Mouse (Mus musculus) midbrain, embryonic 16.5 days (tissue): Measurements from ENCODE around the gene Nanp. TPM values are rescaled to one million over a fixed set of nuclear protein-coding genes. Genes with fewer than 3 reads are reported as not detected.
A peak's percentile ranks its signal among the peaks of the same experiment; 100 is the strongest.

Source experiments
- ATAC-seq: fragments of 200-750 bp; cut with Nextera tagmentation; 2 replicates; pipeline ENCODE4 v1.8.0; 2017; ENCODE audit warnings: moderate TSS enrichment
- H3K27ac ChIP-seq: fragments of 300-500 bp; sonication (generic); 2 replicates; pipeline ENCODE4 v1.5.1; 2014; ENCODE audit warnings: mild to moderate bottlenecking, low read length, mixed read lengths
- H3K27me3 ChIP-seq: fragments of 300-500 bp; sonication (generic); 2 replicates; pipeline ENCODE4 v1.6.1; 2014; ENCODE audit warnings: low read depth, low read length, mixed read lengths; ENCODE audit not compliant: control insufficient read depth, insufficient read depth
- H3K36me3 ChIP-seq: fragments of 300-500 bp; sonication (generic); 2 replicates; pipeline ENCODE4 v1.6.1; 2014; ENCODE audit warnings: mild to moderate bottlenecking, low read length, moderate library complexity, mixed read lengths; ENCODE audit not compliant: control insufficient read depth, insufficient read depth
- H3K4me1 ChIP-seq: fragments of 300-500 bp; sonication (generic); 2 replicates; pipeline ENCODE4 v1.6.1; 2014; ENCODE audit warnings: mild to moderate bottlenecking, low read length, mixed read lengths; ENCODE audit not compliant: control insufficient read depth, insufficient read depth
- H3K4me2 ChIP-seq: fragments of 300-500 bp; sonication (generic); 2 replicates; pipeline ENCODE4 v1.6.1; 2014; ENCODE audit warnings: mild to moderate bottlenecking, low read length, mixed read lengths
- H3K4me3 ChIP-seq: fragments of 300-500 bp; sonication (generic); 2 replicates; pipeline ENCODE4 v1.5.1; 2014; ENCODE audit warnings: low read depth, mild to moderate bottlenecking, low read length, moderate library complexity, mixed read lengths
- H3K9ac ChIP-seq: fragments of 300-500 bp; sonication (generic); 2 replicates; pipeline ENCODE4 v1.6.1; 2014; ENCODE audit warnings: low read depth, low read length, mixed read lengths
- H3K9me3 ChIP-seq: fragments of 300-500 bp; sonication (generic); replicated peaks from 2 replicates; pipeline ENCODE4 v1.6.1; 2014; ENCODE audit warnings: mild to moderate bottlenecking, low read length, mixed read lengths; ENCODE audit not compliant: control insufficient read depth, poor library complexity, severe bottlenecking
- WGBS: fragments of 180-500 bp; shearing (Covaris S2); extraction: QIAGEN DNeasy Blood & Tissue Kit; methylation state at CpG from one replicate; pipeline ENCODE4 v1.1.7; 2014; 5-methylcytosine and 5-hydroxymethylcytosine counted together
- polyA plus RNA-seq: library from polyadenylated mRNA; unstranded; fragments of >200 nt; fragmentation: Nextera tagmentation; extraction: Ambion mirVana; gene quantifications from 2 replicates; pipeline ENCODE4 v1.2.1, GENCODE M21; 2015

The Nanp gene
- polyA plus RNA-seq, 1 experiment from 2014 or later: 37.0 TPM

GRCm38 (mm10) chr2:151003796-151004195 is 35.4 kb downstream of the Nanp start:
- H3K4me2 ChIP-seq: no peak overlapping the region
- WGBS: 87% methylated on average over 6 of the region's 6 CpGs

GRCm38 (mm10) chr2:151001619-151002175 is 37.5 kb downstream of the Nanp start:
- no peaks in the 10 kb centered on the region for H3K27me3 ChIP-seq
- H3K4me1 ChIP-seq: no peaks in the 10 kb centered on the region
- H3K9ac ChIP-seq: no peak overlapping the region
- no peak overlapping the region for H3K27ac ChIP-seq
- WGBS: 82% methylated on average over 5 of the region's 5 CpGs
- H3K9me3 ChIP-seq: no peaks in the 10 kb centered on the region
- H3K4me3 ChIP-seq: no peak overlapping the region
- ATAC-seq: no peak
- no peak overlapping the region for H3K4me2 ChIP-seq
- no peaks in the 10 kb centered on the region for H3K36me3 ChIP-seq

More at GRCm38 (mm10) chr2:151003796-151004195, 35.4 kb downstream of the Nanp start:
- H3K4me3 ChIP-seq: no peak overlapping the region
- no peaks in the 10 kb centered on the region for H3K27me3 ChIP-seq
- H3K9me3 ChIP-seq: no peaks in the 10 kb centered on the region
- peaks cover 8% of the 10 kb centered on the region for H3K4me1 ChIP-seq
- ATAC-seq: no peak
- H3K36me3 ChIP-seq: no peaks in the 10 kb centered on the region
- H3K27ac ChIP-seq: no peak overlapping the region
- no peak overlapping the region for H3K9ac ChIP-seq

GRCm38 (mm10) chr2:151000402-151001178 is 38.6 kb downstream of the Nanp start:
- ATAC-seq: peak; percentile 94
- H3K9ac ChIP-seq: no peak overlapping the region
- no peaks in the 10 kb centered on the region for H3K4me1 ChIP-seq
- no peaks in the 10 kb centered on the region for H3K36me3 ChIP-seq
- H3K4me3 ChIP-seq: no peak overlapping the region
- no peak overlapping the region for H3K27ac ChIP-seq
- no peaks in the 10 kb centered on the region for H3K9me3 ChIP-seq
- no peak overlapping the region for H3K4me2 ChIP-seq
- WGBS: 38% methylated on average over 7 of the region's 7 CpGs
- no peaks in the 10 kb centered on the region for H3K27me3 ChIP-seq

GRCm38 (mm10) chr2:150999021-150999420 is 40.2 kb downstream of the Nanp start:
- Histone ChIP-seq H3K27me3 (no peaks in the 10 kb centered on the region), H3K36me3 (no peaks in the 10 kb centered on the region), H3K27ac (no peak overlapping the region), H3K9ac (no peak overlapping the region), H3K4me2 (no peak overlapping the region), H3K4me1 (no peaks in the 10 kb centered on the region), H3K9me3 (no peaks in the 10 kb centered on the region), H3K4me3 (no peak overlapping the region)
- no peak for ATAC-seq
- 62% methylated on average over 3 of the region's 3 CpGs for WGBS

- H3K27ac ChIP-seq: no peak overlapping the region
- H3K4me1 ChIP-seq: no peaks in the 10 kb centered on the region
- H3K4me2 ChIP-seq: no peak overlapping the region
- H3K36me3 ChIP-seq: no peaks in the 10 kb centered on the region
- WGBS: 49% methylated on average over 5 of the region's 5 CpGs
- H3K9me3 ChIP-seq: no peaks in the 10 kb centered on the region
- no peak overlapping the region for H3K4me3 ChIP-seq
- H3K27me3 ChIP-seq: no peaks in the 10 kb centered on the region
- no peak overlapping the region for H3K9ac ChIP-seq
- no peak for ATAC-seq
These were observed 41.6 kb downstream of the Nanp start for GRCm38 (mm10) chr2:150997618-150998017.

GRCm38 (mm10) chr2:150995324-150995723 is 43.9 kb downstream of the Nanp start:
- H3K4me1 ChIP-seq: no peaks in the 10 kb centered on the region
- H3K27me3 ChIP-seq: no peaks in the 10 kb centered on the region
- H3K9ac ChIP-seq: no peak overlapping the region
- H3K4me3 ChIP-seq: no peak overlapping the region
- H3K36me3 ChIP-seq: no peaks in the 10 kb centered on the region
- H3K27ac ChIP-seq: no peak overlapping the region
- 92% methylated on average over 4 of the region's 4 CpGs for WGBS
- no peak overlapping the region for H3K4me2 ChIP-seq
- no peaks in the 10 kb centered on the region for H3K9me3 ChIP-seq
- ATAC-seq: no peak

- no peaks in the 10 kb centered on the region for H3K27me3 ChIP-seq
- H3K9ac ChIP-seq: no peak overlapping the region
- 94% methylated on average over 4 of the region's 4 CpGs for WGBS
- H3K9me3 ChIP-seq: no peaks in the 10 kb centered on the region
- H3K4me3 ChIP-seq: no peak overlapping the region
- ATAC-seq: no peak
- H3K27ac ChIP-seq: no peak overlapping the region
- no peaks in the 10 kb centered on the region for H3K36me3 ChIP-seq
- H3K4me2 ChIP-seq: no peak overlapping the region
- no peaks in the 10 kb centered on the region for H3K4me1 ChIP-seq
These were observed 48.1 kb downstream of the Nanp start for GRCm38 (mm10) chr2:150991050-150991449.

GRCm38 (mm10) chr2:150990506-150990905 is 48.7 kb downstream of the Nanp start:
- no peaks in the 10 kb centered on the region for H3K4me1 ChIP-seq
- H3K27ac ChIP-seq: no peak overlapping the region
- H3K27me3 ChIP-seq: no peaks in the 10 kb centered on the region
- H3K9me3 ChIP-seq: no peaks in the 10 kb centered on the region
- no peak overlapping the region for H3K4me2 ChIP-seq
- no peaks in the 10 kb centered on the region for H3K36me3 ChIP-seq
- no peak overlapping the region for H3K4me3 ChIP-seq
- 94% methylated on average over 2 of the region's 2 CpGs for WGBS
- no peak overlapping the region for H3K9ac ChIP-seq
- no peak for ATAC-seq

GRCm38 (mm10) chr2:150985359-150985758 is 53.8 kb downstream of the Nanp start:
- H3K4me2 ChIP-seq: no peak overlapping the region
- H3K27me3 ChIP-seq: no peaks in the 10 kb centered on the region
- WGBS: 100% methylated on average over 2 of the region's 2 CpGs
- no peaks in the 10 kb centered on the region for H3K36me3 ChIP-seq
- 0 out of 2 replicates have a peak, but pooled peaks cover 2% of the 10 kb centered on the region for H3K9me3 ChIP-seq
- no peaks in the 10 kb centered on the region for H3K4me1 ChIP-seq
- no peak for ATAC-seq
- H3K9ac ChIP-seq: no peak overlapping the region
- H3K27ac ChIP-seq: no peak overlapping the region
- H3K4me3 ChIP-seq: no peak overlapping the region
